Comparison of ENCODE assay signal across 20 mouse cellular contexts in the genomic region with DNA sequence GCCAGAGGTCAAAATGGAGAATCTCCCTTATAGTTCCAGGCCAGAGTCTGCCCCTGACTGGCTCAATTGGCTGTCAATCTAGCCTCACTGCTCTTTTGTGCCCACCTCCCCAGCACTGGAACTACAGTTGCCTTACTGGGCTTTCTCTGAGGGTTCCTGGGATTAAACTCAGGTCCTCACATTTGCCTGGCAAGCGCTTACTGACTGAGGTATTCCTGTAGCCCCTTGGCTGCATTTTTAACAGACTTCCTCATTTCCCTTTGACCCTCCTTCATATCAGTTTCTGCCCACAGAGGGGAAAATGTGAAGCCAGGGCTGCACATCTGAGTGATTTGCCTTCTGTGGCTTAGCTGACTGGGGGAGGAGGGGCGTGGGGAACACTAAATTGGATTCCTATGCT. TPM values are rescaled to one million over a fixed set of nuclear protein-coding genes. Genes with fewer than 3 reads are reported as not detected.
DNase-seq lines count a peak whose midpoint lies in the region; ATAC-seq and TF ChIP-seq lines count a peak whose summit lies in the region.
"Had no signal": no experiment of that assay in that cellular context is flagged by ENCODE, and none has a peak within 500 bp of the region (broad histone marks: within the 10 kb centered on the region; RNA-seq: fewer than 3 reads in every experiment).

No protein-coding gene starts in this region.

- TF ChIP-seq EP300 in liver, postnatal 0 days (IDR thresholded peaks at IDR 0.05; ENCODE audit: low read depth): no peak

- no peaks in the 10 kb centered on the region for H3K9me3 ChIP-seq in liver, embryonic 13.5 days (replicated peaks)
- no peaks in the 10 kb centered on the region for H3K9me3 ChIP-seq in liver, postnatal 0 days (ENCODE audit: low read length)
- H3K9me3 ChIP-seq: embryonic facial prominence, embryonic 10.5 days; forebrain, embryonic 12.5 days; hindbrain, embryonic 10.5 days; limb, embryonic 13.5 days; midbrain, embryonic 15.5 days; neural tube, embryonic 15.5 days had no signal

- 34% methylated on average over 2 of the region's 2 CpGs for WGBS in liver, embryonic 13.5 days (ENCODE audit: insufficient replicate concordance)
- 26% methylated on average over 2 of the region's 2 CpGs for WGBS in liver, postnatal 0 days (ENCODE audit: insufficient replicate concordance)

- no peak overlapping the region for H3K4me3 ChIP-seq in liver, embryonic 13.5 days (replicated peaks)
- no peak overlapping the region for H3K4me3 ChIP-seq in liver, postnatal 0 days (ENCODE audit: low read depth, low read length)
- H3K4me3 ChIP-seq: embryonic facial prominence, embryonic 10.5 days; forebrain, embryonic 12.5 days; hindbrain, embryonic 10.5 days; limb, embryonic 13.5 days; midbrain, embryonic 15.5 days; myocyte; neural tube, embryonic 15.5 days had no signal

- H3K27me3 ChIP-seq in liver, embryonic 13.5 days: no peaks in the 10 kb centered on the region
- H3K27me3 ChIP-seq in liver, postnatal 0 days (ENCODE audit: insufficient read depth, low read length): no peaks in the 10 kb centered on the region
- H3K27me3 ChIP-seq in splenic B cell, adult 2 months (ENCODE audit: control insufficient read depth, insufficient read depth, low read length, poor library complexity, severe bottlenecking): no peaks in the 10 kb centered on the region
- H3K27me3 ChIP-seq: forebrain, embryonic 12.5 days; midbrain, embryonic 15.5 days had no signal

- peak overlapping the region; percentile 67 for H3K27ac ChIP-seq in liver, embryonic 13.5 days
- no peak overlapping the region for H3K27ac ChIP-seq in liver, postnatal 0 days (ENCODE audit: low read depth)
- H3K27ac ChIP-seq: embryonic facial prominence, embryonic 10.5 days; forebrain, embryonic 12.5 days; hindbrain, embryonic 10.5 days; hindbrain, postnatal 0 days; limb, embryonic 13.5 days; midbrain, embryonic 15.5 days; neural tube, embryonic 15.5 days had no signal

- no peak overlapping the region for H3K4me2 ChIP-seq in liver, embryonic 13.5 days
- H3K4me2 ChIP-seq in liver, postnatal 0 days (ENCODE audit: low read depth, low read length): no peak overlapping the region
- H3K4me2 ChIP-seq: forebrain, embryonic 12.5 days; limb, embryonic 13.5 days; midbrain, embryonic 15.5 days; neural tube, embryonic 15.5 days had no signal

- H3K4me1 ChIP-seq in liver, embryonic 13.5 days (replicated peaks): peaks cover 87% of the 10 kb centered on the region
- H3K4me1 ChIP-seq in liver, postnatal 0 days (ENCODE audit: insufficient read depth): peaks cover 43% of the 10 kb centered on the region
- H3K4me1 ChIP-seq: embryonic facial prominence, embryonic 10.5 days; forebrain, embryonic 12.5 days; hindbrain, embryonic 10.5 days; limb, embryonic 13.5 days; midbrain, embryonic 15.5 days; neural tube, embryonic 15.5 days had no signal

- peak overlapping the region; percentile 54 for H3K9ac ChIP-seq in liver, embryonic 13.5 days
- no peak overlapping the region for H3K9ac ChIP-seq in liver, postnatal 0 days (replicated peaks)
- H3K9ac ChIP-seq: forebrain, embryonic 12.5 days; limb, embryonic 13.5 days; midbrain, embryonic 15.5 days; neural tube, embryonic 15.5 days had no signal

- H3K36me3 ChIP-seq in liver, embryonic 13.5 days: peaks cover 17% of the 10 kb centered on the region
- H3K36me3 ChIP-seq in liver, postnatal 0 days (replicated peaks; ENCODE audit: insufficient read depth, low read length): peaks cover 2% of the 10 kb centered on the region
- H3K36me3 ChIP-seq in splenic B cell, adult 2 months (ENCODE audit: control insufficient read depth, insufficient read depth, low read length, poor library complexity, severe bottlenecking): no peaks in the 10 kb centered on the region; the same call in 1 of the 2 replicates
- H3K36me3 ChIP-seq: embryonic facial prominence, embryonic 10.5 days; forebrain, embryonic 12.5 days; hindbrain, embryonic 10.5 days; limb, embryonic 13.5 days; midbrain, embryonic 15.5 days; neural tube, embryonic 15.5 days had no signal

- no peak for DNase-seq in liver, embryonic 13.5 days
- no peak for DNase-seq in liver, postnatal 0 days
- DNase-seq in thymus, postnatal 4 days: peak; percentile 43
- DNase-seq in thymus, postnatal 10 days (ENCODE audit: low spot score in 2 of 2): no peak
- DNase-seq in splenic B cell, adult 2 months (ENCODE audit: low read depth, low spot score): peak; percentile 69
- no peak for DNase-seq in layer of hippocampus, postnatal 10 days (ENCODE audit: low spot score in 2 of 2)
- no peak for DNase-seq in gastrocnemius, postnatal 10 days
- DNase-seq: adrenal gland, postnatal 25 days; cerebellum, adult 8-10 months; kidney, adult 11 months; lung, adult 2 months had no signal

- ATAC-seq in liver, embryonic 13.5 days (ENCODE audit: low read depth): no peak
- no peak for ATAC-seq in liver, postnatal 0 days
- peak; percentile 57 to 63 for ATAC-seq in hematopoietic stem cell, adult 5-6 weeks (replicated peaks in 1 of 2; ENCODE audit: insufficient read depth in 1 of 2, low FRiP score in 2 of 2, low TSS enrichment in 1 of 2, low read depth in 1 of 2, poor library complexity in 2 of 2, severe bottlenecking in 2 of 2)
- ATAC-seq: hindbrain, postnatal 0 days; midbrain, embryonic 15.5 days had no signal

- TF ChIP-seq CTCF in liver, postnatal 0 days (IDR thresholded peaks at IDR 0.05; ENCODE audit: low read depth): no peak

RNA-seq across cellular contexts. Expression of a gene that starts 9.3 kb away (rescaled TPM):
- 28.3 and 44.6 TPM in 2 replicates for polyA plus RNA-seq in liver, embryonic 13.5 days (2015; fragmentation: Nextera tagmentation; extraction: Ambion mirVana)
- polyA plus RNA-seq in liver, postnatal 0 days (2015; fragmentation: Nextera tagmentation; extraction: Ambion mirVana): 11.6 and 12.5 TPM in 2 replicates
- 100 and 110 TPM in 2 replicates for total RNA-seq in hematopoietic stem cell, adult 5-6 weeks (2017)
- total RNA-seq in layer of hippocampus, postnatal 10 days (2021): 1 to 10 TPM; 2.7 to 3.4 TPM
- 1 to 10 TPM; 1.1 to 2.6 TPM for total RNA-seq in gastrocnemius, postnatal 10 days (2021)

Comparison
In these comparisons a context has a peak if more than half of its experiments do, and no peak if none do; other contexts are left out.
1. DNase-seq: peak in thymus, postnatal 4 days (single experiment) and splenic B cell, adult 2 months (single experiment); none in liver, embryonic 13.5 days (single experiment), liver, postnatal 0 days (single experiment), thymus, postnatal 10 days (0 of 2), layer of hippocampus, postnatal 10 days (0 of 2) and gastrocnemius, postnatal 10 days (single experiment).
2. ATAC-seq: peak in hematopoietic stem cell, adult 5-6 weeks (2 of 2); none in liver, embryonic 13.5 days (single experiment) and liver, postnatal 0 days (single experiment).
3. RNA of a gene that starts 9.3 kb away (total RNA-seq): 100 to 110 TPM in hematopoietic stem cell, adult 5-6 weeks; 2.7 to 3.4 TPM in layer of hippocampus, postnatal 10 days and 1.1 to 2.6 TPM in gastrocnemius, postnatal 10 days; every median in the first group is over 10 times any median in the second.